Mouse (Mus musculus) lung, embryonic 15.5 days (tissue): ENCODE data around the gene Mdfic. TPM values are rescaled to one million over a fixed set of nuclear protein-coding genes. Genes with fewer than 3 reads are reported as not detected.
"Not testable (repeated sequence)": the region's sequence is repeated elsewhere in the genome, so short reads cannot be mapped to it uniquely, and the experiment has no call there.

Source experiments
- ATAC-seq: fragments of 200-750 bp; cut with Nextera tagmentation; 2 replicates; pipeline ENCODE4 v1.8.0; 2017; ENCODE audit warnings: moderate number of reproducible peaks, borderline replicate concordance; ENCODE audit not compliant: low FRiP score, low TSS enrichment; ENCODE audit errors: extremely low read depth
- H3K27ac ChIP-seq: fragments of 300-500 bp; sonication (generic); 2 replicates; pipeline ENCODE4 v1.5.1; 2015; ENCODE audit warnings: moderate library complexity, mild to moderate bottlenecking, inconsistent platforms
- H3K27me3 ChIP-seq: fragments of 300-500 bp; sonication (generic); 2 replicates; pipeline ENCODE4 v1.6.1; 2015; ENCODE audit warnings: inconsistent platforms
- H3K36me3 ChIP-seq: fragments of 300-500 bp; sonication (generic); 2 replicates; pipeline ENCODE4 v1.6.1; 2015; ENCODE audit warnings: inconsistent platforms
- H3K4me1 ChIP-seq: fragments of 300-500 bp; sonication (generic); 2 replicates; pipeline ENCODE4 v1.6.1; 2015; ENCODE audit warnings: inconsistent platforms
- H3K4me2 ChIP-seq: fragments of 300-500 bp; sonication (generic); 2 replicates; pipeline ENCODE4 v1.6.1; 2015; ENCODE audit warnings: inconsistent platforms, mild to moderate bottlenecking, moderate library complexity
- H3K4me3 ChIP-seq: fragments of 300-500 bp; sonication (generic); 2 replicates; pipeline ENCODE4 v1.5.1; 2015; ENCODE audit warnings: mild to moderate bottlenecking, inconsistent platforms
- H3K9ac ChIP-seq: fragments of 300-500 bp; sonication (generic); 2 replicates; pipeline ENCODE4 v1.6.1; 2015; ENCODE audit warnings: inconsistent platforms
- H3K9me3 ChIP-seq: fragments of 300-500 bp; sonication (generic); 2 replicates; pipeline ENCODE4 v1.6.1; 2016; ENCODE audit warnings: inconsistent platforms
- WGBS: fragments of 180-500 bp; shearing (Covaris S2); methylation state at CpG from one replicate; pipeline ENCODE4 v1.1.7; 2015; 5-methylcytosine and 5-hydroxymethylcytosine counted together
- polyA plus RNA-seq: library from polyadenylated mRNA; unstranded; fragments of >200 nt; fragmentation: Nextera tagmentation; extraction: Ambion mirVana; gene quantifications from 2 replicates; pipeline ENCODE4 v1.2.1, GENCODE M21; 2015

Gene Mdfic
- 7.9 and 9.9 TPM in 2 replicates for polyA plus RNA-seq

DNA sequence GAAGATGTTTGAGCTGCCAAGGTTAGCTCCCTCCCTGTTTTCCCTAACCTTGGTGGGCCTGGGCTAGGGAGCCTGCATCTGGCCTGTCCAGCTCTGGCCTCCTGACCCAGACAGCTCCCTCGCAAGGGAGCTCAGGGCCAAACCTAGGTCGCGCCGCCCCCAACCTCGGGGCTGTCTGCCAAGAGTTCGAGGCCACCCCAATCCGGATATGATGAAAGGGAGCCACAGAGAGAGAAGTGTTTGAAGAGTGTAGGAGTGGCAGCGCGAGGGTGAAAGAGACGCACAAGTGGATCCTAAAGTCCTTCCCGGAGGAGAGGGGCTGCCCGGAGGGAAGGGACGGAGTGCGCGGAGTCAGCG lies at the start of gene Mdfic:
TSS of gene Mdfic (plus strand) at position 201 of the 357 bp plus-strand sequence.
- WGBS = 0% methylated on average over 16 of the region's 16 CpGs
- H3K4me1 ChIP-seq = peaks cover 23% of the 10 kb centered on the region
- no peaks in the 10 kb centered on the region for H3K36me3 ChIP-seq
- H3K4me2 ChIP-seq = peak within 1 kb of the TSS; percentile 69
- peak within 1 kb of the TSS; percentile 87 for H3K9ac ChIP-seq
- no peaks in the 10 kb centered on the region for H3K9me3 ChIP-seq
- H3K27ac ChIP-seq = peak within 1 kb of the TSS; percentile 96
- peak; percentile 74 for ATAC-seq
- no peaks in the 10 kb centered on the region for H3K27me3 ChIP-seq
- peak within 1 kb of the TSS; percentile 81 for H3K4me3 ChIP-seq

- Histone ChIP-seq H3K4me3 (no peak overlapping the region), H3K27me3 (no peaks in the 10 kb centered on the region), H3K9ac (no peak overlapping the region), H3K4me1 (no peaks in the 10 kb centered on the region), H3K9me3 (no peaks in the 10 kb centered on the region), H3K36me3 (no peaks in the 10 kb centered on the region), H3K27ac (no peak overlapping the region), H3K4me2 (no peak overlapping the region)
- ATAC-seq = no peak
Observed at GRCm38 (mm10) chr6:15671364-15671763, 49.1 kb upstream of the Mdfic start.

GRCm38 (mm10) chr6:15710080-15710479 lies 10.4 kb upstream of the Mdfic start:
- H3K4me1 ChIP-seq = no peaks in the 10 kb centered on the region
- H3K4me3 ChIP-seq = no peak overlapping the region
- 77% methylated on average over 4 of the region's 4 CpGs for WGBS
- H3K36me3 ChIP-seq = no peaks in the 10 kb centered on the region
- ATAC-seq = no peak
- no peaks in the 10 kb centered on the region for H3K27me3 ChIP-seq
- H3K27ac ChIP-seq = no peak overlapping the region
- H3K9me3 ChIP-seq = no peaks in the 10 kb centered on the region
- no peak overlapping the region for H3K4me2 ChIP-seq
- H3K9ac ChIP-seq = no peak overlapping the region

DNA sequence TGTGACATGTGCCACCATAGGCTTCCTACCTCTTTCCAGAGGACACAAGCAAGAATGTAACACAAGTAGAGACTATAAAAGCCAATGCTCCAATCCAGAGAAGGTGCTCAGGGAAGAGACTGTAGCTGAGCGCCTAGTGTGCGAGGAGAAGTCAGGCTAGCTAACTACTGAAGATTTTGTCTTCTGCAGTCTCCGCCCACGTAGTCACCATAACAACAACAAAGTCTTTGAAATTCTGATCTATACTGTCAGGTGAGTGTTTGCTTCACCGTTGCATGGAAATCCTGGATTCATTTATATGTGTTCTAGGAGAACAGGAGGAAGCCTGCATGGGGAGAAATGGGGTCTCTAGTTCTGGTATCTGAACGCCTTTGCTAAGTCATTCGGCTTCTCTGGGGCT lies 9.8 kb upstream of the Mdfic start:
- H3K4me2 ChIP-seq = no peak overlapping the region
- H3K36me3 ChIP-seq = no peaks in the 10 kb centered on the region
- H3K27me3 ChIP-seq = no peaks in the 10 kb centered on the region
- no peak for ATAC-seq
- H3K4me3 ChIP-seq = no peak overlapping the region
- H3K4me1 ChIP-seq = no peaks in the 10 kb centered on the region
- no peaks in the 10 kb centered on the region for H3K9me3 ChIP-seq
- H3K27ac ChIP-seq = no peak overlapping the region
- 86% methylated on average over 7 of the region's 7 CpGs for WGBS
- no peak overlapping the region for H3K9ac ChIP-seq

- Histone ChIP-seq H3K4me1 (no peaks in the 10 kb centered on the region), H3K27me3 (no peaks in the 10 kb centered on the region), H3K4me2 (no peak overlapping the region), H3K27ac (no peak overlapping the region), H3K9ac (no peak overlapping the region), H3K36me3 (no peaks in the 10 kb centered on the region), H3K4me3 (no peak overlapping the region), H3K9me3 (no peaks in the 10 kb centered on the region)
- 66% methylated on average over 2 of the region's 2 CpGs for WGBS
- ATAC-seq = no peak
Observed at GRCm38 (mm10) chr6:15712860-15713385, 7.5 kb upstream of the Mdfic start.

GRCm38 (mm10) chr6:15714036-15714435 lies 6.4 kb upstream of the Mdfic start:
- not testable (repeated sequence) for H3K36me3 ChIP-seq, H3K27ac ChIP-seq, H3K4me3 ChIP-seq, ATAC-seq, H3K9me3 ChIP-seq, H3K4me1 ChIP-seq, H3K27me3 ChIP-seq, H3K4me2 ChIP-seq, H3K9ac ChIP-seq
- 79% methylated on average over 1 of the region's 1 CpGs for WGBS

GRCm38 (mm10) chr6:15714996-15715844 lies 5.2 kb upstream of the Mdfic start:
- Histone ChIP-seq H3K27me3 (no peaks in the 10 kb centered on the region), H3K4me2 (no peak overlapping the region), H3K36me3 (no peaks in the 10 kb centered on the region), H3K4me3 (no peak overlapping the region), H3K27ac (no peak overlapping the region), H3K4me1 (peaks cover under 1% of the 10 kb centered on the region; the same call in 1 of the 2 replicates), H3K9me3 (no peaks in the 10 kb centered on the region), H3K9ac (no peak overlapping the region)
- no peak for ATAC-seq
- WGBS = 100% methylated on average over 2 of the region's 2 CpGs

DNA sequence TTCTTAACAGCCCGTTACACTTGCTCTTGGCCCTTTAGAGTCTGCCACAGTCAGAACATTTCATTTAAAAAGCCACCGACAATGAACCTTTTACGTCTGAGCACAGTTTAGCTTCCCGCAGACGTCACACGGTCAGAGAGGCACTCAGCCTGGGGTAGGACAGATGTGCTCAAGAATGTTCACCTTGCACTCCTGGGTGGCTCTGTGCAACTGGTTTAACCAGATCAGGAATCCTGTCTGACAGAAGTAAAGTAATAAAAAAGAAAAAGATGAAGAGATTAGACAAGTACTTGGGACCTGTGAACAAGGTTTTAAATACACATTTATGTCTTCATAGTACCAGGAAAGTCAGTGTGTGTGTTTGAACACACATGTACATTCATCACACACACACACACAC lies 542 bp upstream of the Mdfic start:
- peak overlapping the region; percentile 96 for H3K27ac ChIP-seq
- peaks cover 23% of the 10 kb centered on the region for H3K4me1 ChIP-seq
- WGBS = 49% methylated on average over 6 of the region's 6 CpGs
- H3K36me3 ChIP-seq = no peaks in the 10 kb centered on the region
- no peaks in the 10 kb centered on the region for H3K27me3 ChIP-seq
- H3K9me3 ChIP-seq = no peaks in the 10 kb centered on the region
- no peak overlapping the region for H3K9ac ChIP-seq
- peak; percentile 57 for ATAC-seq
- peak overlapping the region; percentile 81; the same call in 1 of the 2 replicates for H3K4me3 ChIP-seq
- H3K4me2 ChIP-seq = peak overlapping the region; percentile 69

DNA sequence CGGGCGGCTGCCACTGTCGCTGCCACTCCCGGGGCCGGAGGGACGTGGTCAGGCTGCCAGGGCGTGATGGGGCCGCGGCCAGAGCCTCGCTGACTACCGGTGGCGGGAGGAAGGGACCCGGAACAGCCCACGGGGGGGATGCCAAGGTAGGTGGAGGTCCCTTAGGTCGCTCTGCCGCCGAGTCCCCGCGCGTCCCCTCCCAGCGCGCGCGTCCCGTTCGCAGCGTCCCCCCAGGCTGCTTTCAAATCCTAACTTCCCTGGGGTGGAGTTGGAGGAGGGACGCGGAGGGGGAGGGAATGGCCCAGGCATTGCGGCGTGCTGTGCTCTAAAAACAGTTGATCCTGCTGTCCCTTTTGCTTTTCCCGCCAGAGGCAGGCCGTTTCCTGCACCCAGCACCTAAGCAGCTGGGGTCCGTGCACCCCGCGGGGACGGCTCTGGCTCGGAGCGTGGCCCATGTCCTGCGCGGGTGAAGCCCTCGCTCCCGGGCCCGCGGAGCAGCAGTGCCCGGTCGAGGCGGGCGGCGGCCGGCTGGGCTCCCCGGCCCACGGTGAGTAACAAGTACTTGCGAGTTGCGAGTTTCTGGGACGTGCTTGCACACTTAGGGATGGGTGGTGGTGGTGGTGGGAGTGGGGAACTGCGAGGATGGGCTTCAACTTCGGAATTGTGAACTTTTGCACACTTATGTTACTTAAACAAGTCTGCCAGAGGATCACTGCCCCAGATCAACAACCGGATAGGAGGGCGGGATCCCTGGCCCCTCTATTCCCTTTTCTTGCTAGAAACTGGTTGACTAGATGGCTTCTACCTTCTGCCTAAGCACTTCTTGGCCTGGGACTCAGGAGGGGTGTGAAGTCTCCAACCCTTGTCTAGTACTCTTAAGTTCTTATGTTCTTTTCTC lies 606 bp downstream of the Mdfic start:
- under 1% methylated on average over 49 of the region's 60 CpGs for WGBS

GRCm38 (mm10) chr6:15721716-15722031 lies 1.2 kb downstream of the Mdfic start:
- WGBS = 5% methylated on average over 5 of the region's 5 CpGs
- no peaks in the 10 kb centered on the region for H3K27me3 ChIP-seq
- ATAC-seq = no peak

More for the DNA sequence above, 606 bp downstream of the Mdfic start:
- no peaks in the 10 kb centered on the region for H3K36me3 ChIP-seq
- H3K9me3 ChIP-seq = no peaks in the 10 kb centered on the region
- no peaks in the 10 kb centered on the region for H3K27me3 ChIP-seq
- H3K27ac ChIP-seq = peak overlapping the region; percentile 96
- H3K4me1 ChIP-seq = peaks cover 23% of the 10 kb centered on the region
- H3K4me3 ChIP-seq = peak overlapping the region; percentile 81
- peak overlapping the region; percentile 69 for H3K4me2 ChIP-seq
- H3K9ac ChIP-seq = peak overlapping the region; percentile 87
- ATAC-seq = peak; percentile 81

DNA sequence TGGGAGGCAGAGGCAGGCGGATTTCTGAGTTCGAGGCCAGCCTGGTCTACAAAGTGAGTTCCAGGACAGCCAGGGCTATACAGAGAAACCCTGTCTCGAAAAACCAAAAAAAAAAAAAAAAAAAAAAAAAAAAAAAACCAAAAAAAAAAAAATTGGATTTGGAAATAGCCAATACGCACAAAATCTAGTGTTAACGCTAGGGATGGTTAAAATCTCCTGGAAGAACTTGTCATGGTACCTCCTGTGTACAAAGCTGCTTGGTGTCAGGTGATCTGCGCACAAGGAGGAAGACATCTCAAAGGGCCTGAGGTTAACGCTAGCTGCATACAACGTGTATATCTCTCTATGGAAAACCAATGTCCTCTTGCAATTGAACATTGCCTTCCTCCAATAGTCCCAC lies 2.2 kb downstream of the Mdfic start:
- not testable (repeated sequence) for ATAC-seq, H3K4me2 ChIP-seq, H3K27ac ChIP-seq, H3K4me3 ChIP-seq, H3K9me3 ChIP-seq, H3K27me3 ChIP-seq, H3K9ac ChIP-seq, H3K36me3 ChIP-seq
- peaks cover 26% of the 10 kb centered on the region for H3K4me1 ChIP-seq
- WGBS = 89% methylated on average over 7 of the region's 8 CpGs

More at GRCm38 (mm10) chr6:15721716-15722031, 1.2 kb downstream of the Mdfic start:
- Histone ChIP-seq H3K4me1 (peaks cover 23% of the 10 kb centered on the region), H3K27ac (peak overlapping the region; percentile 96), H3K9ac (peak overlapping the region; percentile 87), H3K36me3 (no peaks in the 10 kb centered on the region), H3K9me3 (no peaks in the 10 kb centered on the region), H3K4me3 (peak overlapping the region; percentile 81), H3K4me2 (peak overlapping the region; percentile 69)

DNA sequence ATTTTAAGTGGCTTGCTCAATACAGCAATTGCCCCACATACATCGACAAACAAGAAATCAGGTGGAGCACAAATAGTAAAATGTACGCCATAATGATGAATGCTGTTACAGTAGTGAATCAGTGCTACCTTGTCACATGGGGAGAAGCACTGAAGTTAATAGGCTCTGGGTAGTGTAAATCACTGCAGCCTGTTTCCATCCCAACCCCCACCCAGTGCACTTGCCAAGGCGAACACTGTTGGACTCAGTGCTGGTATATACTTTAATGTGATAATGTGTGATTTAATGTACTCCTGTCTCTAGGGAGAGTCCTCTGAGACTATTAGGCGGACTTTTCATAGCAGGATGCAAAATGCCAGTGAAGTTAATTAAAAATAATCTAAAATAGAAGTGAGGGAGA lies 3.8 kb downstream of the Mdfic start:
- Histone ChIP-seq H3K4me2 (no peak overlapping the region), H3K9ac (no peak overlapping the region), H3K4me3 (no peak overlapping the region), H3K27me3 (no peaks in the 10 kb centered on the region), H3K9me3 (no peaks in the 10 kb centered on the region), H3K36me3 (no peaks in the 10 kb centered on the region), H3K27ac (no peak overlapping the region), H3K4me1 (peaks cover 35% of the 10 kb centered on the region)
- 76% methylated on average over 4 of the region's 4 CpGs for WGBS
- no peak for ATAC-seq
